Mouse (Mus musculus) hindbrain, embryonic 10.5 days (tissue): ENCODE results near the gene Foxp1. TPM values are rescaled to one million over a fixed set of nuclear protein-coding genes. Genes with fewer than 3 reads are reported as not detected.

ENCODE experiments used
- DNase-seq: peaks from one replicate; pipeline ENCODE4 v3.0.0-alpha.2; 2017; ENCODE audit warnings: low spot score
- H3K27ac ChIP-seq: fragments of 300-500 bp; sonication (generic); 2 replicates; pipeline ENCODE4 v1.5.1; 2016; ENCODE audit warnings: mild to moderate bottlenecking, moderate library complexity
- H3K27me3 ChIP-seq: fragments of 300-500 bp; sonication (generic); 2 replicates; pipeline ENCODE4 v1.6.1; 2016; ENCODE audit warnings: mild to moderate bottlenecking; ENCODE audit not compliant: poor library complexity, insufficient read depth, severe bottlenecking
- H3K36me3 ChIP-seq: fragments of 300-500 bp; sonication (generic); 2 replicates; pipeline ENCODE4 v1.6.1; 2016; ENCODE audit warnings: mild to moderate bottlenecking, moderate library complexity
- H3K4me1 ChIP-seq: fragments of 300-500 bp; sonication (generic); replicated peaks from 2 replicates; pipeline ENCODE4 v1.6.1; 2016; ENCODE audit warnings: mild to moderate bottlenecking
- H3K4me3 ChIP-seq: fragments of 300-500 bp; sonication (generic); 2 replicates; pipeline ENCODE4 v1.5.1; 2016; ENCODE audit warnings: mild to moderate bottlenecking, moderate library complexity
- H3K9me3 ChIP-seq: fragments of 300-500 bp; sonication (generic); 2 replicates; pipeline ENCODE4 v1.6.1; 2016; ENCODE audit warnings: mild to moderate bottlenecking, moderate library complexity
- WGBS: fragments of 180-500 bp; shearing (Covaris S2); methylation state at CpG from one replicate; pipeline ENCODE4 v1.1.7; 2016; 5-methylcytosine and 5-hydroxymethylcytosine counted together
- polyA plus RNA-seq: library from polyadenylated mRNA; unstranded; fragments of >200 nt; fragmentation: Nextera tagmentation; extraction: Ambion mirVana; gene quantifications from 2 replicates; pipeline ENCODE4 v1.2.1, GENCODE M21; 2016

Gene Foxp1
- polyA plus RNA-seq, 1 experiment from 2014 or later: 64.3 TPM

DNA sequence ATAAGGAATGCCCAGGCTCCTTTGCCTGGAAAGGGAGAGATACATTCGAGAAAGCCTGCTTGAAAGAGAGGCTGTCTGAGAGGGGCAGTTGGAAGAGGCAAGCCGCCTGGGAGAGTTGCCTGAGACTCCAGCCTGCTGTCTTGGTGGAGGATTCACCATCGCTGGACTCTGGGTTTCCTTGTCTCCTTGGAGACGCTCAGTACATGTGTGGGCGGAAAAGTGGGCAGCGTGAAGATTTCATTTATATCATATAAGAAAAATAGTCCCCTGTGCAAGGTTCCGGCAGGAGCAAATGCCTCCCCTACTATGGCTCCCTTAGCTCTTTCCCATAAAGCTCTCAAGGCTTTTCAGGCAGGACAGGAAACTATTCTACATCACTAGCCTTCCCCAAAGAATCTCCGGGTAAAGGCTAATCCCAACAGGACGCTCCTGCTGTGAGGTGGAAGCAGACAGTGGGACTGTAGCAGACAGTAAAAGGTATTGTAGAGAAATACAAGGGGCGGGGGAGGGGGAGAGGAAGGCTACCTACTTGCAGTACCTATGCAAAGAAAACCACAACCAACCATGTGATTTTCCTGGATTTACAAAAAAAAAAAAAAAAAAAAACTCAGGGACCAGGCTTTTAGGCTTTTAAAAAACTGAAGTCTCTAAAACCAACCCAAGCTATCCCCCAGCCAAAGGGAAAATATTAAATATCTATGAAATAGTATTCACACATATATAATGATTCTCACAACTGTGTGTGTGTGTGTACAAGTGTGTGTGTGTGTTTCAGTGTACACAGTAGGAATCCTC is 443.3 kb downstream of the Foxp1 start:
- H3K27ac ChIP-seq: no peak overlapping the region; the same call in 1 of the 2 replicates
- DNase-seq: no peak
- peaks cover 16% of the 10 kb centered on the region for H3K36me3 ChIP-seq
- H3K9me3 ChIP-seq: peaks cover 8% of the 10 kb centered on the region
- H3K27me3 ChIP-seq: no peaks in the 10 kb centered on the region
- no peak overlapping the region for H3K4me3 ChIP-seq
- 42% methylated on average over 10 of the region's 10 CpGs for WGBS
- peaks cover 21% of the 10 kb centered on the region for H3K4me1 ChIP-seq

DNA sequence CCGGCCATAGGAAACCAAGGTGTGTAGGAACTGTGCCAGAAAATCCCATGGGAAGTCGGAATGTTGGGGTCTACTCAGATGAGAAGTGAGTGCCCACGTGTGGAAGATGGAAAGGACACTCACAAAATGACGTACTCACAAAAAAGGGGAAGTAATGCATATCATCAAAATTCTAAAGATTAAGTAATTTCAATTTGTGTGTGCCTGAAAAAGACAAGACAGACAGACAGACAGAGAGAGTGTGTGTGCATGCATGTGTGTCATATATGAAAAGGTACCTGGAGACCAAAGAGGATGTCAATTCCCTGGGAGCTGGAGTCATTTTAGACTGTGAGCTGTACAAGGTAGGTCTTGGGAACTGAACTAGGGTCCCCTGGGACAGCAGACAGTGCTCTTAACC is 444.4 kb downstream of the Foxp1 start:
- Histone ChIP-seq H3K4me3 (no peak overlapping the region), H3K4me1 (peaks cover 30% of the 10 kb centered on the region), H3K27ac (no peak overlapping the region), H3K9me3 (peaks cover 8% of the 10 kb centered on the region), H3K36me3 (peaks cover 16% of the 10 kb centered on the region), H3K27me3 (no peaks in the 10 kb centered on the region)
- WGBS: 89% methylated on average over 4 of the region's 4 CpGs
- no peak for DNase-seq

DNA sequence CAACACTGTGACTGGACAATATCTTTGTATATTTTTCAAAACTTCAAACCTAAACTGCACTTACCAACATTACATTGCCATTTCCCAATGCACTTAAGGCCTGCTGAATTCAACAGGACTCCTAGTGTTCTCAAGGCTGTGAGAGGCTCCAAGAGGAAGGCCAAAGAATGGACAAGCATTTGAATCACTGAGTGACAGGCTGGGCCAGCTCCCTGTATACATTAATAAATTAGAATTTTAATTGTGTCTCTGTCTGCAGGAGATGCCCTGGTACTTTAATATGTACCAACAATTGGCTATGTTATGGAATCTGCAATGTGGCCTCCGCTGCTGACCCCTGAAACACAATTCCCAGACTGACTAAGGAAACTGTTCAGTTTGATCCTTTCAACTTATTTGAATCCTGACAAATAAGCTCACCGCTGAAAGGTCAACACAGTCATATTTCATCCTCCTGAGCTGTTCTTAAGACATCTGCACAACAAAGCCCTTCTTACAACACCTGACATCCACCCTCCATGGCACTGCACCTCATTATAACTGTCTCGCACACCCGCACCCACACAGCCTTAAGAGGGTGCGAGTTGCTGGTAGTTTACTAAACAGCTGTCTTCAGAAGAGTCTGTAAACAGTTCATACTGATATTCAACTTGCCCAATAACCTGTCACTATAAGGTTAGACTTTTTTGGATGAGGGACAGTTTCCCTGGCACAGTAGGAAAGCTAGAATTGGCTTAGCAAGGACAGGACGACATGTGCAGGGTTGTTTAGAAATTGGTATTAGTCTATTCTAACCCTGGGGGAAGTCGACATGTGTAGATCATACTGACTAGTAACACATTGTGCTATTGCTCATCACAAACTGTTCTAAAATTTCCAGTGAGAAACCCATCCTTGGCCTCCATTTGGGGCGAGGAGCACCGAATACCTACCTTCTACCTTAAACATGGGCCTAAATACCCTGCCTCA is 448.9 kb downstream of the Foxp1 start:
- WGBS: 65% methylated on average over 9 of the region's 9 CpGs
- Histone ChIP-seq H3K27ac (peak overlapping the region; percentile 76; the same call in 1 of the 2 replicates), H3K4me1 (peaks cover 27% of the 10 kb centered on the region), H3K27me3 (no peaks in the 10 kb centered on the region), H3K9me3 (peaks cover 8% of the 10 kb centered on the region), H3K36me3 (peaks cover 20% of the 10 kb centered on the region), H3K4me3 (no peak overlapping the region)
- peak; percentile 30 for DNase-seq

DNA sequence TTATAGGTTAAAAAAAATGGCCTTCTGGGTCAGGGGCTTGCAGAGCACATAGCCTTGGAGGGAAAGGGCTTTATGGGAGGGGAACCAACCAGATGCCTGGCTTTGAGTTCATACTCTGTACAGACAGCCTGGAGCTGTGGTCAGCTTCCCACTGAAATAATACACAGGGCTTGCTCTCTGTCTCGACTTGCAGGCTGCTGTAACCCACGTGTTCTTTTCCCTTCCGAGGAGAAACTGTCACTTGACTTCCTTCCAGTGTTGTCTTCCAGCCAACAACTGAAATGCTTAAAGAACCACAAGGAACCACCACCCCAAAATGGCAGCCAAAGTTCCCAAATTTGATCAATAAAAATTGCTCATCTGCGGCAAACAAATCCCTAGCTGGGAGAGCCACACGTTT is 451.8 kb downstream of the Foxp1 start:
- H3K4me1 ChIP-seq: peaks cover 37% of the 10 kb centered on the region
- H3K27me3 ChIP-seq: no peaks in the 10 kb centered on the region
- no peak for DNase-seq
- H3K36me3 ChIP-seq: peaks cover 18% of the 10 kb centered on the region
- peaks cover 8% of the 10 kb centered on the region for H3K9me3 ChIP-seq
- no peak overlapping the region for H3K4me3 ChIP-seq
- WGBS: 81% methylated on average over 5 of the region's 5 CpGs
- no peak overlapping the region for H3K27ac ChIP-seq

DNA sequence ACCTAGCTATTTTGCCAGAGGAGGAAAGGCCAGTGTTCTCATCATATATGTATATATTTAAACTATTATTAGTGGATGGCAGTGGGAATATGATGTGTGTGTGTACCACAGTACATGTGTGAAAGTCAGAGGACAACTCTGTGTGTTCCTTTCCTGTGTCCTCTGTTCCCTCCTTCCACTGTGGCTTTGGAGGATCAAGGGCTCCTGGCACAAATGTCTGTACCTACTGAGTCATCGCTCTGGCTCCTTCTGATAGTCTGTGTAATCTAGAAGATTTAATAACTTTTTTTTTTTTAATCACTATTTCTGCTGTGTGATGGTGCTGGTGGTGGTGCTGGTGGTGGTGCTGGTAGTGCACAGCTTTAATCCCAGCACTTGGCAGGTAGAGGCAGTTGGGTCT is 452.8 kb downstream of the Foxp1 start:
- Histone ChIP-seq H3K4me3 (no peak overlapping the region), H3K27ac (no peak overlapping the region), H3K9me3 (peaks cover 1% of the 10 kb centered on the region), H3K27me3 (no peaks in the 10 kb centered on the region), H3K36me3 (peaks cover 8% of the 10 kb centered on the region), H3K4me1 (peaks cover 44% of the 10 kb centered on the region)
- no peak for DNase-seq
- 100% methylated on average over 1 of the region's 1 CpGs for WGBS

DNA sequence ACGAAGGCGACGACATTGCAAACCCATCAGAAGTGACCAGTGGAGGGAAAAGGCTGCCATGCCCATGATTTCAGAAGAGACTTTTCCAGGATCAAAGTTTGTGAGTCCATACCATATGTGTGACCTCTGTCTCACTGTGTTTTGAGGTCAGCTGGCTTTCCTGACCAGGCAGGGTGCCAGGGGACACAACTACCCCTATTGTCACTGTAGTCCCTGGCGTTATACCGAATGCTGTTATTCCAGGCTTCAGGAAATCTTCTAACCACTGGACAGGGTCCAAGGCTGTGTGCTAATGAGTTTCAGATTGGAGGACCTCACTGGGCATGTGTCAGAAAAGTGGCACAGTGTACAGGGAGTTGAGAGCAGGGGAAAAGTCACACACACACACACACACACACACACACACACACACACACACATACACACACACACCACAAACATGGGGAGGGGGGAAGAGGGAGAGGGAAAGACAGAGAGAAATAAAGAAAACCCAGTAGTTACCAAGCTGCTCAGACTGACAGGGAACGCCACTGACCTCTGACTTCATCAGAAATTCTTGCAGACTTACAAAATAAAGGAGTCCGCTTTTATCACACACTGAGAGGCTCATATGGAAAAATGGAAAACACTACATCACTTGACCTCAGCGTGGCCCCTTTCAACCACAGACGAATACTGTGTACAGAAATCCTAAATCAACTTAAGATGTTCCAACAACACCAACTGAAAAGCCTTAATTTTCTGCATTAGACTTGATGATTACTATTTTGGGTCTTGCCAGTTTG is 456.8 kb downstream of the Foxp1 start:
- WGBS: 58% methylated on average over 9 of the region's 9 CpGs
- peak; percentile 31 for DNase-seq
- H3K4me1 ChIP-seq: peaks cover 25% of the 10 kb centered on the region

DNA sequence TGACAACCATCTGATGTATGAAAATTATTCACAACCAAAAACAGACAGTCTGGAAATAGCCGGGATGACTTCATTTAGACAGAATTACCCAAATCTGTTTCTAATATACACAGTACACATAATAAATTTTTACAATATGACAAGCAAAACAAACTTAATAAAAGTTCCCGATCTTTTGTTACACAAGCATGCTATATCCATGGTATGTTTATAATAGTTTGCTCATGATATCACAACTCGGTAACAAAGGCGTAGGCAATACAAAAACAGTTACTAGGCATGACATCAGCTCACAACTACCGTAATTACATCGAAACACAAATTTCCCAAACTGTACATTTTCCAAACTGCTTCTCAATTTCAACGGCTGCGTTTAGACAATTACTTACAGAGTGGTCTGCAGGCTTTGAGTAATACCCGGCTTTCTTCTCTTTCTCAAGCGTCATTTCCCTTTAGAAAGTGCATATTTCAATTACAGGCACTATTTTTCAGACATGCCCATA is 458.5 kb downstream of the Foxp1 start:
- no peaks in the 10 kb centered on the region for H3K27me3 ChIP-seq
- H3K27ac ChIP-seq: no peak overlapping the region
- H3K4me1 ChIP-seq: peaks cover 25% of the 10 kb centered on the region
- no peaks in the 10 kb centered on the region for H3K36me3 ChIP-seq
- H3K9me3 ChIP-seq: no peaks in the 10 kb centered on the region
- WGBS: 94% methylated on average over 10 of the region's 10 CpGs
- no peak overlapping the region for H3K4me3 ChIP-seq
- DNase-seq: no peak

More for the DNA sequence above, 456.8 kb downstream of the Foxp1 start:
- Histone ChIP-seq H3K27me3 (no peaks in the 10 kb centered on the region), H3K4me3 (no peak overlapping the region), H3K36me3 (0 out of 2 replicates have a peak, but pooled peaks cover 3% of the 10 kb centered on the region), H3K27ac (peak overlapping the region; percentile 30; the same call in 1 of the 2 replicates), H3K9me3 (no peaks in the 10 kb centered on the region)

DNA sequence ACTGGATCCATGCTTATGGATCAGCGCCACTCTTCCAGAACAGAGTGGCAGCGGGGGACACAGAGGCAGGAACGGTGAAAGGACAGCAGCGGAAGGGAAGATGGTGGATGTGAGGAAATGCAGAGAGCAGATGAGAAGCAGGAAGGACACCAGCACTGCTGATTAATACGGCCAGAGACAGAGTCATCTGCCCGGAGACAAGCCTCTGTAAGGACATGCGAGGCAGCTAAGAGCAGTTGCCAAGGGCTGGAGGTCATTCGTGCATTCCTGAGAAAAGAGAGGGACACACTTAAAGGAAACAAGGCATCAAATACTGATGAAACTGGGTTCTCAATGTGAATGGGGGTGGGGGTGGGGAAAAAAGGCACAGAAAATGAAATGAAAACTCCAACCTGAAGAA is 459.6 kb downstream of the Foxp1 start:
- no peak for DNase-seq
- Histone ChIP-seq H3K27ac (no peak overlapping the region; the same call in 1 of the 2 replicates), H3K36me3 (no peaks in the 10 kb centered on the region), H3K4me3 (no peak overlapping the region), H3K4me1 (peaks cover 25% of the 10 kb centered on the region), H3K9me3 (no peaks in the 10 kb centered on the region), H3K27me3 (no peaks in the 10 kb centered on the region)
- 88% methylated on average over 8 of the region's 8 CpGs for WGBS

DNA sequence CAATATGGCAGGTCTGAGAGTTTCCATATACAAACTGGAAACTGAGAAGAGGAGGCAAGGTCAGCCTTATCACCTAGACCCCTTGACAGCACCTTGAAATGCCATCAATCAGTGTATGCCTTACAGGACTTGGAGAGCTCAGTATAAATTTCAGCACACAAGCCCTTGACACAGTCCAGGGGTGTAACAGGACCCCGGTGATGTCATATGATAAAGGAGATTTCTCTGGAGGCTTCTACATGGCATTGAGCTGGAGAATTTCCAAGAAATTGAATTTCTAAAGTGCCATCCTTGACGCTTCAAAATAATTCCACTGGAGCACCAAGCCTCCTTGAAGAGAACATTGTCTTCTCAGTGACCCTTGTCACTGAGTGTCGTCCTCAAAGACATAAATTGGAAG is 463.8 kb downstream of the Foxp1 start:
- Histone ChIP-seq H3K36me3 (no peaks in the 10 kb centered on the region), H3K9me3 (no peaks in the 10 kb centered on the region), H3K4me1 (0 out of 2 replicates have a peak, but pooled peaks cover 7% of the 10 kb centered on the region), H3K4me3 (no peak overlapping the region), H3K27me3 (no peaks in the 10 kb centered on the region), H3K27ac (no peak overlapping the region)
- DNase-seq: no peak
- 83% methylated on average over 3 of the region's 3 CpGs for WGBS

DNA sequence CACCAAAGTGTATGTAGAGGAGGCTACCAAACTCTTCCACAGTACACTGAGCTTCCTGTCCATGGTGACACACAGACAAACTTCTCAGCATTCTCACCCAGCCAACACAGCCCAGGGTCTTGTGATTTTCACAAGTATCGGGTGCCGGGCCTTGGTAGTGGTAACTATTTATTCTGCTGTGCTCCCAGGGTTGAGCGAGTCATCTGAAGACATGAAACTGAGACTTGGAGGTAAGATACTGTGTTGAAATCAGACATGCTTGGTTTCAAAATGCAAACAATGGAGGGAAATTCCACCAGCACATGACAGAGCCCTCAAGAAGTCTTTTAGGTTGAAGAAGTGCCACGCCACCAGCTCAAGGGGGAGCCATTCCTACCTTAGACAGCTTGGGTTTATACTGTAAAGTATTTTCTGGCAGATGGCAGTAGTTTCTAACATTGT is 465.4 kb downstream of the Foxp1 start:
- no peak for DNase-seq
- Histone ChIP-seq H3K4me3 (no peak overlapping the region), H3K9me3 (no peaks in the 10 kb centered on the region), H3K27me3 (no peaks in the 10 kb centered on the region), H3K36me3 (no peaks in the 10 kb centered on the region), H3K27ac (no peak overlapping the region), H3K4me1 (no peaks in the 10 kb centered on the region)
- 92% methylated on average over 4 of the region's 4 CpGs for WGBS

DNA sequence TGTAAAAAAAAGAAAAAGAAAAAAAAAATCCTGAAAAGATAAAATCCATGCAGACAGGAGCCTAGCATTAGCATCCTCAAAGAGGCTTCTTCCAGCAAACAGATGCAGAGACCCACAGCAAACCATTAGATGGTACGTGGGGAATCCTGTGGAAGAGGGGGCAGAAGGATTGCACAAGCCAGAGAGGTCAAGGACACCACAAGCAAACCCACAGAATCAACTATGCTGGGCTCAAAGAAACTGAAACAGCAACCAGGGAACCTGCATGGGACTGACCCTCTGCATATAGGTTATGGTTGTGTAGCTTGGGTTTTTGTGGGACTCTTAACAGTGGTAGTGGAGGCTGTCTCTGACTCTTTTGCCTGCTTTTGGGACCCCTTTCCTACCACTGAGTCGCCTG is 466.1 kb downstream of the Foxp1 start:
- WGBS: 73% methylated on average over 2 of the region's 2 CpGs
- no peaks in the 10 kb centered on the region for H3K4me1 ChIP-seq
- no peaks in the 10 kb centered on the region for H3K36me3 ChIP-seq
- no peak for DNase-seq
- no peaks in the 10 kb centered on the region for H3K9me3 ChIP-seq
- H3K4me3 ChIP-seq: no peak overlapping the region
- H3K27me3 ChIP-seq: no peaks in the 10 kb centered on the region
- no peak overlapping the region for H3K27ac ChIP-seq

DNA sequence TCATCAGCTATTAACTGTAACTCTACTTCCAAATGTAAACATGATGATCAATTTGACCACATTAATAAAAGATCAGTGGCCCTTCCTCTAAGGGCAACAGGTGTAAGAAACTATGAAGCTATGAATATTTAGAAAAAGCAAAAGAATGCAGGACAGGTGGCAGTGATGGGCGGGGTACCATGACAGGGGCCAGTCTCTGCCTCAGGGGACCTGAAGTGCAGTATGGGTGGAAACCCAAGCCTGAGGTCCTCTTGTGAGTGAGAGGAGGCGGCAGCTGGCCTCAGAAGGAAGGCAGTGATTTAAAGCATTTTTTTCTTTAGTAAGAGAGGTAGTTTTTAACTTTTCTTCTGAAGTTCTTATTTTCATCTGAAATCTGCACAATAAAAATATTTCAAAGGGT is 468.5 kb downstream of the Foxp1 start:
- DNase-seq: no peak
- no peak overlapping the region for H3K4me3 ChIP-seq
- no peaks in the 10 kb centered on the region for H3K4me1 ChIP-seq
- no peaks in the 10 kb centered on the region for H3K27me3 ChIP-seq
- H3K27ac ChIP-seq: no peak overlapping the region
- H3K36me3 ChIP-seq: no peaks in the 10 kb centered on the region
- H3K9me3 ChIP-seq: no peaks in the 10 kb centered on the region
- WGBS: 83% methylated on average over 2 of the region's 2 CpGs
